Mouse (Mus musculus): Measurements from ENCODE around the gene Gm5127. TPM values are rescaled to one million over a fixed set of nuclear protein-coding genes. Genes with fewer than 3 reads are reported as not detected.

The Gm5127 gene
- not detected in 2 replicates for polyA plus RNA-seq (2015; fragmentation: Nextera tagmentation; extraction: Ambion mirVana)

GRCm38 (mm10) chrX:106582886-106583285, at the start of gene Gm5127:
Gm5127 (plus strand) TSS chrX:106583186.

DNA sequence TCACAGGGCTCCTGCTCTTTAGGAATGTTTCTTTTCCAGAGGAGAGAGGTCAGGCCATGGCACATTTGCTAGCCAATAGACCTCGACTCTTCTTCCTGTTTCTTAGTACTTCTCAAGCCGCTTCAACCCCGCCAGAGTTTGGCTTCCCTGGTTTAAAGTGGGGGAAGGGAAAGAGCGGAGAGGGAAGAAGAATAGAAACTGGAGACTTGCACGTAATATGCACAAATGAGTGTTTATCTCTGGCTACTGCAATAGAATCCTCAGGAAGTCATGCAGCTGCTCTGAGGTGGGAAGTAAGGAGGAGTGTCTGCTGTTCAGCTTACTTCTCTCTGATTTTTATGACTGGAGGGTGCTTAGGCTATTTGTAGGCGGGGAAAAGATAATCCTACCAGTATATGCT, 20.4 kb downstream of the Gm5127 start, which contains the start of gene Cysltr1:
Cysltr1 (minus strand) TSS at position 294 of the 400 bp plus-strand sequence.

Small RNA genes lying within 50 kb of the gene (microRNA-seq; reads per million reads assigned to microRNA genes)
- gene Gm22102 (ENCODE audit: borderline replicate concordance, insufficient number of aligned reads), result not detected

Other genes with a start within 250 kb of the Gm5127 start
- gene Fndc3c1, start 97.8 kb upstream of the Gm5127 start, polyA plus RNA-seq (2015; fragmentation: Nextera tagmentation; extraction: Ambion mirVana), result 0.13 and 0.23 TPM in 2 replicates
- 1.5 and 2.6 TPM in 2 replicates for gene Cysltr1, start 20.5 kb downstream of the Gm5127 start, polyA plus RNA-seq (2015; fragmentation: Nextera tagmentation; extraction: Ambion mirVana)